Mouse (Mus musculus): Measurements from ENCODE around the gene Lrrk1.

DNA sequence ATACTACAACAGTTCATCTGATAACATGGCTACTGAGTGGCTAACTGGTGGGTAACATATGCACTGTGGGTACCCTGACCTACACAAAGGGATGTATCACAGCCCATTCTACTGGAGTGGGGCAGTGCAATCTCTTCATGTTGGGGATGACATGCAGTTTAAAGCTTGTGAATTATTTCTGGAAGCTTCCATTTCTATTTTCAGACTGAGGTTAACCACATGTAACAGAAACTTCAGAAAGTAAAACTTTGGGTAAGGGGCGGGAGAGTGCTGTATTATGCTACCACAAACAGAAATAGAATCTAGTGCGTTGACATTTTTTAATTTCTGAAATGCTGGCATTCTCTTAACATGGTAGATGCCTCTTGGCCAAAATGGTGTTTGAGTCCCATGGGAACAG lies 178.2 kb downstream of the Lrrk1 start:
- no peak for TF ChIP-seq CTCF (IDR thresholded peaks at IDR 0.05; ENCODE audit: extremely low read depth, insufficient read length, insufficient replicate concordance, low read depth, low read length)
- TF ChIP-seq POLR2A (IDR thresholded peaks at IDR 0.05; ENCODE audit: low read depth, low read length), result no peak

Measured in small intestine, adult 2 months (tissue).